14 mouse cellular contexts compared by ENCODE assay signal in genomic region chr8:79620489-79621276, GRCm38 (mm10). TPM values are rescaled to one million over a fixed set of nuclear protein-coding genes. Genes with fewer than 3 reads are reported as not detected.
DNase-seq lines count a peak whose midpoint lies in the region; ATAC-seq and TF ChIP-seq lines count a peak whose summit lies in the region.
"Had no signal": no experiment of that assay in that cellular context is flagged by ENCODE, and none has a peak within 500 bp of the region (broad histone marks: within the 10 kb centered on the region; RNA-seq: fewer than 3 reads in every experiment).

No protein-coding gene starts in this region.

- no peak for TF ChIP-seq EP300 in lung, postnatal 0 days (IDR thresholded peaks at IDR 0.05)

- H3K36me3 ChIP-seq in heart, embryonic 13.5 days = no peaks in the 10 kb centered on the region
- no peaks in the 10 kb centered on the region for H3K36me3 ChIP-seq in lung, embryonic 15.5 days
- H3K36me3 ChIP-seq in lung, postnatal 0 days (ENCODE audit: insufficient read depth, low read length) = no peaks in the 10 kb centered on the region
- H3K36me3 ChIP-seq in neural tube, embryonic 13.5 days = no peaks in the 10 kb centered on the region
- H3K36me3 ChIP-seq: hindbrain, embryonic 10.5 days; limb, embryonic 15.5 days had no signal

- H3K27ac ChIP-seq in heart, embryonic 13.5 days (replicated peaks) = peak overlapping the region; percentile 94
- H3K27ac ChIP-seq in lung, embryonic 15.5 days = 0 out of 2 replicates have a peak overlapping the region, but pooled peaks have one; percentile 12
- no peak overlapping the region for H3K27ac ChIP-seq in lung, postnatal 0 days (ENCODE audit: low read length)
- H3K27ac ChIP-seq in neural tube, embryonic 13.5 days (replicated peaks) = no peak overlapping the region
- H3K27ac ChIP-seq: limb, embryonic 15.5 days had no signal

- no peak for DNase-seq in heart, postnatal 4 days
- no peak for DNase-seq in lung, postnatal 0 days (ENCODE audit: low spot score)
- DNase-seq in embryo, embryonic 11 days = peak; percentile 48
- no peak for DNase-seq in T-cell, adult 2 months (ENCODE audit: low spot score)
- no peak for DNase-seq in gastrocnemius, postnatal 36 days
- DNase-seq: adrenal gland, postnatal 14 days; right cerebral cortex, adult 18-20 months had no signal

- H3K9ac ChIP-seq in heart, embryonic 13.5 days = peak overlapping the region; percentile 63; the same call in 1 of the 2 replicates
- no peak overlapping the region for H3K9ac ChIP-seq in lung, embryonic 15.5 days
- H3K9ac ChIP-seq in lung, postnatal 0 days (replicated peaks; ENCODE audit: low read depth) = no peak overlapping the region
- no peak overlapping the region for H3K9ac ChIP-seq in neural tube, embryonic 13.5 days
- H3K9ac ChIP-seq: limb, embryonic 15.5 days had no signal

- no peaks in the 10 kb centered on the region for H3K9me3 ChIP-seq in heart, embryonic 13.5 days
- no peaks in the 10 kb centered on the region for H3K9me3 ChIP-seq in lung, embryonic 15.5 days
- H3K9me3 ChIP-seq in lung, postnatal 0 days (ENCODE audit: low read length) = no peaks in the 10 kb centered on the region
- H3K9me3 ChIP-seq in neural tube, embryonic 13.5 days = no peaks in the 10 kb centered on the region
- H3K9me3 ChIP-seq: hindbrain, embryonic 10.5 days; limb, embryonic 15.5 days; megakaryocyte, embryonic 14.5 days had no signal

- WGBS in heart, embryonic 13.5 days = 27% methylated on average over 9 of the region's 9 CpGs
- 38% methylated on average over 9 of the region's 9 CpGs for WGBS in lung, embryonic 15.5 days
- WGBS in lung, postnatal 0 days = 37% methylated on average over 9 of the region's 9 CpGs
- WGBS in neural tube, embryonic 13.5 days = 20% methylated on average over 9 of the region's 9 CpGs

- no peak; the same call in 1 of the 2 replicates for ATAC-seq in heart, embryonic 13.5 days (ENCODE audit: extremely low read depth, insufficient number of reproducible peaks, low FRiP score, low TSS enrichment)
- no peak for ATAC-seq in lung, embryonic 15.5 days (ENCODE audit: borderline replicate concordance, extremely low read depth, low FRiP score, low TSS enrichment)
- no peak for ATAC-seq in lung, postnatal 0 days
- peak; percentile 59 for ATAC-seq in neural tube, embryonic 13.5 days (ENCODE audit: low read depth)

- H3K4me1 ChIP-seq in heart, embryonic 13.5 days = peaks cover 37% of the 10 kb centered on the region
- peaks cover 16% of the 10 kb centered on the region for H3K4me1 ChIP-seq in lung, embryonic 15.5 days
- H3K4me1 ChIP-seq in lung, postnatal 0 days (ENCODE audit: insufficient read depth, low read depth, low read length) = no peaks in the 10 kb centered on the region
- peaks cover 14% of the 10 kb centered on the region for H3K4me1 ChIP-seq in neural tube, embryonic 13.5 days (replicated peaks)

- no peak for TF ChIP-seq CTCF in lung, postnatal 0 days (IDR thresholded peaks at IDR 0.05)

- H3K27me3 ChIP-seq in heart, embryonic 13.5 days (replicated peaks) = no peaks in the 10 kb centered on the region
- no peaks in the 10 kb centered on the region for H3K27me3 ChIP-seq in lung, embryonic 15.5 days
- H3K27me3 ChIP-seq in lung, postnatal 0 days (replicated peaks; ENCODE audit: insufficient read depth, low read length) = no peaks in the 10 kb centered on the region
- H3K27me3 ChIP-seq in neural tube, embryonic 13.5 days = no peaks in the 10 kb centered on the region
- H3K27me3 ChIP-seq: limb, embryonic 15.5 days; megakaryocyte, embryonic 14.5 days had no signal

- H3K4me2 ChIP-seq in heart, embryonic 13.5 days = peak overlapping the region; percentile 58
- no peak overlapping the region for H3K4me2 ChIP-seq in lung, embryonic 15.5 days
- H3K4me2 ChIP-seq in lung, postnatal 0 days (replicated peaks; ENCODE audit: low read depth, low read length) = no peak overlapping the region
- H3K4me2 ChIP-seq in neural tube, embryonic 13.5 days = no peak overlapping the region
- H3K4me2 ChIP-seq: limb, embryonic 15.5 days had no signal

- H3K4me3 ChIP-seq in heart, embryonic 13.5 days = no peak overlapping the region
- H3K4me3 ChIP-seq in lung, embryonic 15.5 days = no peak overlapping the region
- no peak overlapping the region for H3K4me3 ChIP-seq in lung, postnatal 0 days (ENCODE audit: low read depth, low read length)
- H3K4me3 ChIP-seq in neural tube, embryonic 13.5 days = no peak overlapping the region
- H3K4me3 ChIP-seq: hindbrain, embryonic 10.5 days; limb, embryonic 15.5 days; myocyte had no signal

- intact Hi-C loops in gastrocnemius, postnatal 36 days (cut with DNase I) = no loop called here

RNA-seq across cellular contexts. Expression of gene Otud4, which starts 18.7 kb away (rescaled TPM):
- polyA plus RNA-seq in heart, embryonic 13.5 days (2015; fragmentation: Nextera tagmentation; extraction: Ambion mirVana) = 12.4 and 13.3 TPM in 2 replicates
- total RNA-seq in heart, postnatal 4 days (2021) = 10 to 100 TPM; 44.6 to 50.3 TPM
- polyA plus RNA-seq in lung, embryonic 15.5 days (2015; fragmentation: Nextera tagmentation; extraction: Ambion mirVana) = 14.3 and 14.9 TPM in 2 replicates
- 8.0 and 8.7 TPM in 2 replicates for polyA plus RNA-seq in lung, postnatal 0 days (2015; fragmentation: Nextera tagmentation; extraction: Ambion mirVana)
- 10.5 and 11.5 TPM in 2 replicates for polyA plus RNA-seq in neural tube, embryonic 13.5 days (2015; fragmentation: Nextera tagmentation; extraction: Ambion mirVana)
- total RNA-seq in gastrocnemius, postnatal 36 days (2021) = 10 to 100 TPM; 46.9 to 49.7 TPM

Comparison
In these comparisons a context has a peak if more than half of its experiments do, and no peak if none do; other contexts are left out.
1. H3K27ac ChIP-seq: peak in heart, embryonic 13.5 days (single experiment) and lung, embryonic 15.5 days (single experiment); none in lung, postnatal 0 days (single experiment) and neural tube, embryonic 13.5 days (single experiment).